Mouse (Mus musculus): ENCODE results near the gene Spem2. TPM values are rescaled to one million over a fixed set of nuclear protein-coding genes. Genes with fewer than 3 reads are reported as not detected.
A peak's percentile ranks its signal among the peaks of the same experiment; 100 is the strongest.

Spem2 gene
- polyA plus RNA-seq, 2 experiments, result not detected

DNA sequence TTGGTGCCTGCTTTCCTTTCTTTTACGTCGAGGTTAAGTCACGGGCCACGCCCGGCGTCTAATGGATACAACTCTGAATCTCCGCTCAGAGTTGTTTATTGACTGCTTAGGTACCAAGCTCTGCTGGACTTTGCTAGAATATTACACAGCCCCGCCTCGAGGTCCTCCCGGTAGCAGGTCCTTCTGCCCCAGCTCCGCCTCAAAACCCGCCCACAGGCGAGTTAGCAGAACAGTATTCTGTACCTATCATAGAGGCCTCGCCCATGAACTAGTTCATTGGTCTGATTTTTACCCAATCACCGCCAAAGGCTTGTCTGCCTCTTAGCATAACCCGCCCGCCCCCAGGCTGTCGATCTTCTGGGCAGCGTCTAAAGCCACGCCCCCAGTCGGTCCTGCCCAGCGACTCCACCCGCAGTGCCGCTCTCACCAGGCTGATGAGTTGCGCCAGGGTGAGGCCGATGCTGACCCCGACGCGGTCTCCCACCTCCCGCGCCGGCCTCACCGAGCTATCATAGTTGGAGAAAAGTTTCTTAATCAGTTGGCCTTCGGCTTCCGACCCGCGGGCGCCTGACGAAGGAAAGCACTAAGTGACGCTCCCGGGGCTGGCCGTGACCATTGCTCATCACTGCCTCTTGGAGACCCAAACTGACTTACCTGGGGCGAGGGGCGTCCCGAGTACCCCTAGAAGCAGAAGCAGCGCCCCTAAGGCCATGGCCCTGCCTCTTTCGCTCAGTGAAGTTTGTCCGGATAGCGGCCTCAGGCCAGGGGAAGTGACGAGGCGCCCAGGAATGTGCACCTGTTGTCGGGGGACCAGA, 22.9 kb downstream of the Spem2 start, which contains the start of gene Chrnb1:
TSS of gene Chrnb1 (minus strand) at position 776 of the 815 bp plus-strand sequence.
- no peak for TF ChIP-seq EP300 (IDR thresholded peaks at IDR 0.05; ENCODE audit: low read depth)
- TF ChIP-seq CTCF (IDR thresholded peaks at IDR 0.05; ENCODE audit: low read depth), result peak; percentile 19; the same call in 1 of the 2 replicates
- Histone ChIP-seq H3K4me2 (ENCODE audit: low read depth) (peak within 1 kb of the TSS; percentile 88), H3K36me3 (replicated peaks; ENCODE audit: control insufficient read depth, insufficient read depth, low read depth) (no peaks in the 10 kb centered on the region), H3K27me3 (ENCODE audit: control insufficient read depth, insufficient read depth, low read length) (peaks cover 42% of the 10 kb centered on the region), H3K9ac (replicated peaks) (peak within 1 kb of the TSS; percentile 31; the same call in 1 of the 2 replicates), H3K4me3 (ENCODE audit: insufficient read depth in 1 of 2, low read depth in 2 of 2, low read length in 2 of 2) (peak within 1 kb of the TSS; percentile 45 to 53), H3K27ac (no peak within 1 kb of the TSS), H3K9me3 (ENCODE audit: control insufficient read depth, low read length) (no peaks in the 10 kb centered on the region), H3K4me1 (replicated peaks; ENCODE audit: control insufficient read depth in 2 of 2, insufficient read depth in 2 of 2, low read length in 1 of 2) (peaks cover 5 to 8% of the 10 kb centered on the region in 2 experiments; a peak in 3 of 4 replicates)
- DNase-seq (ENCODE audit: low read depth in 3 of 3, low spot score in 3 of 3), result peak; percentile 97 to 98 (median 97)
- peak; percentile 100 for ATAC-seq (ENCODE audit: insufficient read depth)
- under 1% methylated on average over 52 of the region's 52 CpGs for WGBS (ENCODE audit: insufficient replicate concordance)

DNA sequence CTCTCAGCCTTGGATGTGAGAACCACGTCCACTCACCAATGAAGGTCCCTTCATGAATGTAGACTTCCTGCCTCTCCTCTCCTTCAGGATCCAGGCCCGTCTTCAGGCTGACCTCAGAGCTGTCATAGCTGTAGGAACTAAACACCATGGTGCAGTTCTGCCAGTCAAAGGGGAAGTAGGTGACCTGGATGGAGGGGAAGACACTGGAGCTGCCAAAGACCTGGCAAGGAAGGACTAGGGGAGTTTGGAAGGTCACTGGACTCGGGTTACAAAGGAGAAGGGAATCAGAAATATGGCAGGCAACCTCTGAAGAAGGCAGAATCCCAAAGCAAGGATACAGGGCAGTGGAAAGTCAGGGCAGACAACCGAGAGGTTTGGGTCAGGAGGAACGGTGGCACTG, 24.8 kb downstream of the Spem2 start:
- ATAC-seq (ENCODE audit: insufficient read depth), result no peak
- H3K9me3 ChIP-seq (ENCODE audit: control insufficient read depth, low read length), result no peaks in the 10 kb centered on the region

DNA sequence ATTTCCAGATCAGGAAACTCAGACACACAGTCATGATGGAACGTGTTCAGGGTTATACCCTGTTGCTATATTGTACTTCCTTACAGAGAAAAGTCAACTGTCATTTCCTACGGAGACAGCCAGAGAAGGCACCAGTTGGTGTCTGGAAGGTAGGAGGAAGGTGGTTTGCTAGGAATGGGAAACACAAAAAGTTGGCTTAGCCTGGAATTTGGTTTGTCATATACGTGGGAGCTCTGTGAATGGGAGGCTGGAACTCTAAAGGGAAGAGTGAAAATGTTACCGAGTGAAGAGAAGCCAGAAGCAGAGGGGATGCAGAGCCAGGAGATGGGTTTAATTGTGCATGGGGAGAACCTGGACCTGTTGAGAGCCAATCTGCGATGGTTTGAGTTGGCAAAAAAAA, 26.8 kb downstream of the Spem2 start:
- no peak for ATAC-seq (ENCODE audit: insufficient read depth)
- TF ChIP-seq EP300 (IDR thresholded peaks at IDR 0.05; ENCODE audit: low read depth), result no peak
- no peak for TF ChIP-seq CTCF (IDR thresholded peaks at IDR 0.05; ENCODE audit: low read depth)

More for the DNA sequence above, 24.8 kb downstream of the Spem2 start:
- TF ChIP-seq EP300 (IDR thresholded peaks at IDR 0.05; ENCODE audit: low read depth), result no peak
- TF ChIP-seq CTCF (IDR thresholded peaks at IDR 0.05; ENCODE audit: low read depth), result no peak
- Histone ChIP-seq H3K9ac (replicated peaks) (no peak overlapping the region), H3K4me3 (ENCODE audit: insufficient read depth in 1 of 2, low read depth in 2 of 2, low read length in 2 of 2) (no peak overlapping the region), H3K36me3 (replicated peaks; ENCODE audit: control insufficient read depth, insufficient read depth, low read depth) (no peaks in the 10 kb centered on the region), H3K4me2 (ENCODE audit: low read depth) (no peak overlapping the region), H3K27ac (no peak overlapping the region), H3K27me3 (ENCODE audit: control insufficient read depth, insufficient read depth, low read length) (peaks cover 25% of the 10 kb centered on the region), H3K4me1 (replicated peaks; ENCODE audit: control insufficient read depth in 2 of 2, insufficient read depth in 2 of 2, low read length in 1 of 2) (peaks cover 4 to 8% of the 10 kb centered on the region in 2 experiments; a peak in 3 of 4 replicates)
- whole genome bisulfite sequencing (ENCODE audit: insufficient replicate concordance), result 49% methylated on average over 5 of the region's 5 CpGs
- no peak for DNase-seq (ENCODE audit: low read depth in 3 of 3, low spot score in 3 of 3)

DNA sequence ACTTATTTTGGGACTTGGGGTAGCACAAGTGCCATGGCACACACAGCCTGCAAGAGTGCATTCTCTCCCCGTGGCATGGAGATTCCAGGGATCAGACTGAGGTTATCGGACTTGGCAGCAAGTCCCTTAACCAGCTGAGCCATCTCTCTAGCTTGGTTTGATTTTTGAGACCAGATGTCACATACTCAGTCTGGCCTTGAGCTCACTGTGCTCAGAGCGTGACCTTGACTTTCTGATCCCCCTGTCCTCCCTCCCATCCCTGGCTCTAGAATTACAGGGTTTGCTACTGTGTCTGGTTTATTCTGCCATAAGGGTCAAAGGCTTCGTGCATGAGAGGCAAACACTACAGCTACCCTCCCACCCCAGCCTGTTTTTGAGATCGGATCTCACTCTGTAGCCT, 28.8 kb downstream of the Spem2 start:
- WGBS (ENCODE audit: insufficient replicate concordance), result 50% methylated on average over 5 of the region's 5 CpGs
- TF ChIP-seq CTCF (IDR thresholded peaks at IDR 0.05; ENCODE audit: low read depth) (no peak), EP300 (IDR thresholded peaks at IDR 0.05; ENCODE audit: low read depth) (no peak)
- DNase-seq (ENCODE audit: low read depth in 3 of 3, low spot score in 3 of 3), result no peak
- Histone ChIP-seq H3K4me1 (replicated peaks; ENCODE audit: control insufficient read depth in 2 of 2, insufficient read depth in 2 of 2, low read length in 1 of 2) (peaks cover 8 to 9% of the 10 kb centered on the region in 2 experiments), H3K4me2 (ENCODE audit: low read depth) (no peak overlapping the region), H3K9me3 (ENCODE audit: control insufficient read depth, low read length) (no peaks in the 10 kb centered on the region), H3K27ac (no peak overlapping the region), H3K27me3 (ENCODE audit: control insufficient read depth, insufficient read depth, low read length) (no peaks in the 10 kb centered on the region; the same call in none of the 2 replicates), H3K4me3 (ENCODE audit: insufficient read depth in 1 of 2, low read depth in 2 of 2, low read length in 2 of 2) (no peak overlapping the region), H3K9ac (replicated peaks) (no peak overlapping the region), H3K36me3 (replicated peaks; ENCODE audit: control insufficient read depth, insufficient read depth, low read depth) (no peaks in the 10 kb centered on the region)
- no peak for ATAC-seq (ENCODE audit: insufficient read depth)

More for the DNA sequence above, 26.8 kb downstream of the Spem2 start:
- no peaks in the 10 kb centered on the region for H3K9me3 ChIP-seq (ENCODE audit: control insufficient read depth, low read length)
- H3K27ac ChIP-seq, result no peak overlapping the region
- no peaks in the 10 kb centered on the region for H3K36me3 ChIP-seq (replicated peaks; ENCODE audit: control insufficient read depth, insufficient read depth, low read depth)
- no peak for DNase-seq (ENCODE audit: low read depth in 3 of 3, low spot score in 3 of 3)
- no peak overlapping the region for H3K4me3 ChIP-seq (ENCODE audit: insufficient read depth in 1 of 2, low read depth in 2 of 2, low read length in 2 of 2)
- no peak overlapping the region for H3K9ac ChIP-seq (replicated peaks)
- peaks cover 4 to 8% of the 10 kb centered on the region in 2 experiments; a peak in 3 of 4 replicates for H3K4me1 ChIP-seq (replicated peaks; ENCODE audit: control insufficient read depth in 2 of 2, insufficient read depth in 2 of 2, low read length in 1 of 2)
- 44% methylated on average over 5 of the region's 5 CpGs for WGBS (ENCODE audit: insufficient replicate concordance)
- peaks cover 7% of the 10 kb centered on the region for H3K27me3 ChIP-seq (ENCODE audit: control insufficient read depth, insufficient read depth, low read length)
- no peak overlapping the region for H3K4me2 ChIP-seq (ENCODE audit: low read depth)

DNA sequence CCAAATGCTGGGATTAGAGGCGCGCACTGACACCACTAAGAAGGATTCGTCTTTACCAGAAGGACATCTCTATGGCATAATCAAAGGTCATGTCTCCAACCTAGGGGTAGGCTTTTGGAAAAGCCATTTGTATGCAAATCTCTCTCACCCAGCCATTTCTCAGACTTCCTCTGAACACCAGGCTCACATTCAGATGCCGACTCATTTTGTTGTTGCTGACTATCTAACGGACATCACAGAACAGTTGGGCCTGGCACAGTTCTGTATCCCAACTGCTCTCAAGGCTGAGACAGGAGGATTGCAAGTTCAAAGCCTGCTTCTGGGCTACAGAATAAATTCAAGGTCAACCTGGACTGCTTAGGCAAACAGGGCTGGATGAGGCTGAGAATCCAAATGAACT, 31.0 kb downstream of the Spem2 start:
- Histone ChIP-seq H3K27me3 (ENCODE audit: control insufficient read depth, insufficient read depth, low read length) (no peaks in the 10 kb centered on the region), H3K27ac (no peak overlapping the region), H3K4me2 (ENCODE audit: low read depth) (no peak overlapping the region), H3K4me3 (ENCODE audit: insufficient read depth in 1 of 2, low read depth in 2 of 2, low read length in 2 of 2) (no peak overlapping the region), H3K36me3 (replicated peaks; ENCODE audit: control insufficient read depth, insufficient read depth, low read depth) (no peaks in the 10 kb centered on the region), H3K9me3 (ENCODE audit: control insufficient read depth, low read length) (no peaks in the 10 kb centered on the region), H3K9ac (replicated peaks) (no peak overlapping the region), H3K4me1 (replicated peaks; ENCODE audit: control insufficient read depth in 2 of 2, insufficient read depth in 2 of 2, low read length in 1 of 2) (peaks cover 11 to 12% of the 10 kb centered on the region in 2 experiments)
- WGBS (ENCODE audit: insufficient replicate concordance), result 61% methylated on average over 5 of the region's 5 CpGs
- TF ChIP-seq EP300 (IDR thresholded peaks at IDR 0.05; ENCODE audit: low read depth) (no peak), CTCF (IDR thresholded peaks at IDR 0.05; ENCODE audit: low read depth) (no peak)
- ATAC-seq (ENCODE audit: insufficient read depth), result no peak
- no peak for DNase-seq (ENCODE audit: low read depth in 3 of 3, low spot score in 3 of 3)
